Mouse (Mus musculus): ENCODE results near the gene Gdf7. TPM values are rescaled to one million over a fixed set of nuclear protein-coding genes. Genes with fewer than 3 reads are reported as not detected.
A peak's percentile ranks its signal among the peaks of the same experiment; 100 is the strongest.

Gdf7 gene
- polyA plus RNA-seq (2015; fragmentation: Nextera tagmentation; extraction: Ambion mirVana), result not detected in 2 replicates

DNA sequence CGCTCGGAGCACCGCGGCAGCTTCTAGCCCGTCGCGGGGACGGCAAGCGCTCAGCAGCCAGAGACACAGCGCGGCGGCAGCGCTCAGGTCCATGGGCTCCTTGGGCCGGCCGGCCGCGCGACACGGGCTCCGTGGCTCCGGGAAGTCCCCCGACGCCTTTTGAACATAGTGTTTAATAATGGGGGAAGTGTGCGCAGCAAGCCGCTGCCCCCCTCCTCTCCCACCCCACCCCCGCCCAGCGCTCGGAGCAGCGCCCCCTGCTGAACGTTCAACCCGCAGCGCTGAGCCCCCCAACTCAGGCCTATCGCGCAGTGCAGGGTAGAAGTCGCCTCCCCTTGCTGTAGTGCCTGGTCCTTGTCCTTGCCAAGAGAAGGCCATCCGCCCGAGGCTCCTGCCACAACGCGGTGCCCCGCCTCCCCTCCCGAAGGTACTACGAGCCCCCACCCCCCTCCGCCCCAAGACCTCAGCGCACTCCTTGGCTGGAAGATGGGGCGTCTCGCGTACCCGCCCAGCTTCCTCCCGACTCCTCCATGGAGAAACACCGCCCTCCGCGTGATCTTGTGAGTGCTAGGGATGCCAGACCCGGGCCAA is at the start of gene Gdf7:
Gene Gdf7, minus strand, starts transcription at position 114 of the 591 bp plus-strand sequence.
- no peak within 1 kb of the TSS for H3K27ac ChIP-seq (replicated peaks)
- no peak within 1 kb of the TSS for H3K9ac ChIP-seq
- H3K4me1 ChIP-seq (replicated peaks), result peaks cover 9% of the 10 kb centered on the region
- no peaks in the 10 kb centered on the region for H3K9me3 ChIP-seq (replicated peaks)
- peak within 1 kb of the TSS; percentile 32 for H3K4me3 ChIP-seq (replicated peaks)
- no peaks in the 10 kb centered on the region for H3K36me3 ChIP-seq (replicated peaks)
- H3K4me2 ChIP-seq, result peak within 1 kb of the TSS; percentile 56
- 2% methylated on average over 51 of the region's 53 CpGs for WGBS (ENCODE audit: insufficient replicate concordance)
- ATAC-seq (ENCODE audit: insufficient read depth), result no peak
- peaks cover 93% of the 10 kb centered on the region for H3K27me3 ChIP-seq

- Histone ChIP-seq H3K4me3 (replicated peaks) (no peak overlapping the region), H3K36me3 (replicated peaks) (no peaks in the 10 kb centered on the region), H3K27me3 (no peaks in the 10 kb centered on the region), H3K9ac (no peak overlapping the region), H3K9me3 (replicated peaks) (no peaks in the 10 kb centered on the region), H3K4me2 (no peak overlapping the region), H3K27ac (replicated peaks) (0 out of 2 replicates have a peak overlapping the region, but pooled peaks have one; percentile 24), H3K4me1 (replicated peaks) (peaks cover 8% of the 10 kb centered on the region)
- peak; percentile 38 for ATAC-seq (ENCODE audit: insufficient read depth)
- WGBS (ENCODE audit: insufficient replicate concordance), result 16% methylated on average over 4 of the region's 4 CpGs
These were observed 49.5 kb upstream of the Gdf7 start for GRCm38 (mm10) chr12:8351025-8351903.

- Histone ChIP-seq H3K4me3 (replicated peaks) (no peak overlapping the region), H3K4me1 (replicated peaks) (peaks cover 11% of the 10 kb centered on the region), H3K4me2 (no peak overlapping the region), H3K27ac (replicated peaks) (0 out of 2 replicates have a peak overlapping the region, but pooled peaks have one; percentile 63), H3K36me3 (replicated peaks) (no peaks in the 10 kb centered on the region), H3K9me3 (replicated peaks) (no peaks in the 10 kb centered on the region), H3K27me3 (no peaks in the 10 kb centered on the region), H3K9ac (no peak overlapping the region)
- 39% methylated on average over 9 of the region's 9 CpGs for WGBS (ENCODE audit: insufficient replicate concordance)
- no peak for ATAC-seq (ENCODE audit: insufficient read depth)
These were observed 47.2 kb upstream of the Gdf7 start for GRCm38 (mm10) chr12:8348733-8349513.

DNA sequence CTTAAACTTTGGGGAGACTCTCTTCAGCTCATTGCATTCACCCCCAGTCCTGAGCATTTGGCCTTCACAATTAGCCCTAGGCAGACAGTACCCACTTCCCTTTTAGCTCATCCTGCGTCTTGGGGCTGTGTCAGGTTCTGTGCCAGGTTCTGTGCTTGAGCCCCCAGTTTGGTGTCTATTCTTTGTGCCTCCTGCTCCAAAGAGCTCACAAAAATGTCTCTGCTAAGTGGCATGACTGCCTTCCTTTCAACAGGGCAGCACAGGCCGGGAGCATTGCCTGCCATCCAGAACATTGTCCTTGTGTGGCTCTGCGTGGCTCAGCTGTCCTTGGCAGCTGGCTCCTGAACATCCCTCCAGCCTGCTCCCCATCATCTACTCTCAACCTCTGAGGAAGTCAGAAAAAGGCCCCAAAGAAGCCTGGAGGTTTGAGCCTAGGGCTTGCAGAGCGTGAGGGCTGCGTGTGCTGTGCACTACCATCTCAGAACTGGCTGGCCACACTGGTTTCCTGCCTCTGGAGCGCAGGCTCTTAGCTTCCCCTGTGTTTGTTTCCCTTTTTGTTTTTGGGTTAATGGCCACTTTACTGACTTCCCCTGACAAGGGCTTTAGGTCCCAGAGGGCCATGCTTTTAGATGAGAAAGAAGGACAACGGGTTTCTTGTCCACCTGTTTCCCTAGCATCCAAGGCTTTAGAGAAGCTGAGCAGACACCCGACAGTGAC is 46.1 kb upstream of the Gdf7 start:
- Histone ChIP-seq H3K4me2 (no peak overlapping the region), H3K27ac (replicated peaks) (peak overlapping the region; percentile 63), H3K9me3 (replicated peaks) (no peaks in the 10 kb centered on the region), H3K9ac (no peak overlapping the region), H3K4me1 (replicated peaks) (peaks cover 11% of the 10 kb centered on the region), H3K27me3 (no peaks in the 10 kb centered on the region), H3K4me3 (replicated peaks) (no peak overlapping the region), H3K36me3 (replicated peaks) (no peaks in the 10 kb centered on the region)
- no peak for ATAC-seq (ENCODE audit: insufficient read depth)
- WGBS (ENCODE audit: insufficient replicate concordance), result 32% methylated on average over 8 of the region's 8 CpGs

DNA sequence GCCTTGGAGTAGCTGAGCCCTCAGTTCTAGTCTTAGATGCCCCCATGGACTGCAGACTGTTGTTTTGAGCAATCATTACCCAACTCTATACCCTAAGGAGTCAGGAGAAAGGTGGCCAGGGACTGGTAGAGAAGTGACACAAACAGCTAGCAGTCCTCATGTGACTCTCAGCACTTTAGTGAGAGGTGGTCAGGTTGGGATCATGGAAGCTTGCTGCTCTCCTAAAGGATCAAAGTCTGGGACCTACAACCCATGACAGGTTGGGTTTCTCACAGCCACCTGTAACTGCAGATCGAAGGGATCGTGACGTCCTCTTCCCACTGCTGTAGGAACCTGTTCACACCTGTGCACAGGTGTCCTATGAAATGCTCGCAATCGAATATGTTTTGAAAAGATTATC is 43.8 kb upstream of the Gdf7 start:
- H3K4me2 ChIP-seq, result peak overlapping the region; percentile 18
- 0 out of 2 replicates have a peak overlapping the region, but pooled peaks have one; percentile 4 for H3K4me3 ChIP-seq (replicated peaks)
- WGBS (ENCODE audit: insufficient replicate concordance), result 69% methylated on average over 5 of the region's 5 CpGs
- no peaks in the 10 kb centered on the region for H3K9me3 ChIP-seq (replicated peaks)
- peak overlapping the region; percentile 79 for H3K27ac ChIP-seq (replicated peaks)
- peaks cover 9% of the 10 kb centered on the region for H3K4me1 ChIP-seq (replicated peaks)
- no peaks in the 10 kb centered on the region for H3K36me3 ChIP-seq (replicated peaks)
- H3K9ac ChIP-seq, result no peak overlapping the region
- ATAC-seq (ENCODE audit: insufficient read depth), result no peak
- H3K27me3 ChIP-seq, result no peaks in the 10 kb centered on the region

DNA sequence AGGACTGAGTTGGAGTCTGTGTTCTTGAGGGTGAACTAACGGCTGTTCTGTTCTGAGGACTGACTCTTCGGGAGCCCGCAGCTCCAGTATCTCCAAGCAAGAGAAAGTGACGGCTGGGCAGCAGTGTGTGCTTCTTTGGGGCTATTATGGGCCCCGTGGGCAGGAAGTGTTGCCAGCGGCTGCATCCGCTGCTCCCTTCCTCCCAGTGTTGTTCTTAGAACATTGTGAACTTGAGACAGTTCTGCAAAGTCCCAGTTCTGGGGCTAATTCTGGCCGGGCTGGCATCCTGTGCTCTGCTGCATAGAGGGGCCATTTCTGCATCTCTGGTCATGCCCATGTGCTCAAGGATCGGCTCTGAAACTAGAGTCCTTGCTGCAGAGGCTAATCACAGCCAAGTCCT is 43.1 kb upstream of the Gdf7 start:
- H3K36me3 ChIP-seq (replicated peaks), result no peaks in the 10 kb centered on the region
- H3K4me3 ChIP-seq (replicated peaks), result 0 out of 2 replicates have a peak overlapping the region, but pooled peaks have one; percentile 4
- H3K9me3 ChIP-seq (replicated peaks), result no peaks in the 10 kb centered on the region
- peaks cover 5% of the 10 kb centered on the region for H3K4me1 ChIP-seq (replicated peaks)
- H3K27ac ChIP-seq (replicated peaks), result peak overlapping the region; percentile 79
- no peak overlapping the region for H3K9ac ChIP-seq
- peak; percentile 41; the same call in 1 of the 2 replicates for ATAC-seq (ENCODE audit: insufficient read depth)
- 12% methylated on average over 9 of the region's 9 CpGs for WGBS (ENCODE audit: insufficient replicate concordance)
- no peaks in the 10 kb centered on the region for H3K27me3 ChIP-seq
- peak overlapping the region; percentile 25 for H3K4me2 ChIP-seq

- Histone ChIP-seq H3K4me2 (no peak overlapping the region), H3K4me1 (replicated peaks) (peaks cover 5% of the 10 kb centered on the region; the same call in 1 of the 2 replicates), H3K9me3 (replicated peaks) (no peaks in the 10 kb centered on the region), H3K4me3 (replicated peaks) (no peak overlapping the region), H3K27me3 (no peaks in the 10 kb centered on the region), H3K27ac (replicated peaks) (no peak overlapping the region), H3K36me3 (replicated peaks) (no peaks in the 10 kb centered on the region), H3K9ac (no peak overlapping the region)
- ATAC-seq (ENCODE audit: insufficient read depth), result no peak
- WGBS (ENCODE audit: insufficient replicate concordance), result 62% methylated on average over 3 of the region's 3 CpGs
These were observed 41.6 kb upstream of the Gdf7 start for GRCm38 (mm10) chr12:8343381-8343780.

DNA sequence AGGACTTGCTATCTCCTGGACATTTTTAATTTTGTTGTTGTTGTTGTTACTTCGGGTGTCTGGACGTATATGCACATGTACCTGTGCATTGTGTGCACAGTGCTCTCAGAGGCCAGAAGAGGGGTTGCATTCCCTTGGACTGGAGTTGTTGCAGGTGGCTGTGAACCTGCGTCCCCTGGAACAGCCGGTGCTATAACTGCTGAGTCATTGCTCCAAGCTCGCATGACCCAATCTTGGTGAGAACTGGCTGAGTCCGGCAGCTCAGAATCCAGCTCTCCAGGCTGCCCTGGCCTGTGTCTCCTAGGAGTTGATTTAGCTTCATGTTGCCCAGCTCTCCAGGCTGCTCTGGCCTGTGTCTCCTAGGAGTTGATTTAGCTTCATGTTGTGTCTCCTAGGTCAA is 39.3 kb upstream of the Gdf7 start:
- H3K9ac ChIP-seq, result no peak overlapping the region
- H3K9me3 ChIP-seq (replicated peaks), result no peaks in the 10 kb centered on the region
- no peak for ATAC-seq (ENCODE audit: insufficient read depth)
- no peak overlapping the region for H3K4me3 ChIP-seq (replicated peaks)
- H3K4me2 ChIP-seq, result no peak overlapping the region
- H3K27me3 ChIP-seq, result no peaks in the 10 kb centered on the region
- 57% methylated on average over 6 of the region's 6 CpGs for WGBS (ENCODE audit: insufficient replicate concordance)
- H3K4me1 ChIP-seq (replicated peaks), result peaks cover 3% of the 10 kb centered on the region; the same call in 1 of the 2 replicates
- H3K27ac ChIP-seq (replicated peaks), result no peak overlapping the region
- H3K36me3 ChIP-seq (replicated peaks), result no peaks in the 10 kb centered on the region

DNA sequence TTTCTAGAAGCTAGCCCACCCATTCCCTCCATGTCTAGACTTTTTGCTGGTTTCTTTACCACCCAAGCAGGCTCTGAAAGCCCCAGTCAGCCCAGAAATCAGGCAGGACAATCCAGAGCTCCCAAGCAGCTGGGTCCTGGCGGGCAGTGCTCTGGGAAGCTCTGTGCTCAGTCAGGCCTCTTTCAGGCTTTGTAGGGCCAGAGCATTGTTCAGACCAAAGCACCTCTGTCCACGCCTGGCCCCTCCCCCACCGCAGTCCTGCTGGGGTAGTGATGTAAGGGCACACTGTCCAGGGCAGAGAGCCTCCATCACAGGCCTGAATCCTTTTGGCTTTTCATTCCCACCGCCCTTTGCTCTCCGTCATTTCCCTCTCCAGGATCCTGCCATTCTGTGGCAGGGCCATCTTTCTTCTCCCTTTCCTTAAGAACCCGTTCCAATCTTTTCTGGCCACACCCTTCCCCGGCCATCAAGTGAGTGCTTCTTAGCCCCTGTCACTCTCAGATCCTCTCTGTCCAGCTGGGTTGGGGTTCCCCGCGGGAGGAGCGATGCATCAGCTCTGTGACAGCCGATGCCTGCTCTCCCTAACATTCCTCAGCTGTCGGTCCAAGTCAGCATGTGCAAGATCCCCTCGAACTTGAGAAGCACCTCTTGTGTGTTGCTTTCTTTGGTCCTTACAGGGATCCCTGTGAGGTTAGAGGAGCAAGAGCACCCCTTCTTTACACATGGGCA is 38.0 kb upstream of the Gdf7 start:
- peaks cover 2% of the 10 kb centered on the region; the same call in 1 of the 2 replicates for H3K4me1 ChIP-seq (replicated peaks)
- no peak overlapping the region for H3K4me3 ChIP-seq (replicated peaks)
- H3K9ac ChIP-seq, result no peak overlapping the region
- no peaks in the 10 kb centered on the region for H3K9me3 ChIP-seq (replicated peaks)
- 64% methylated on average over 13 of the region's 13 CpGs for WGBS (ENCODE audit: insufficient replicate concordance)
- H3K4me2 ChIP-seq, result no peak overlapping the region
- no peak for ATAC-seq (ENCODE audit: insufficient read depth)
- no peaks in the 10 kb centered on the region for H3K36me3 ChIP-seq (replicated peaks)
- no peaks in the 10 kb centered on the region for H3K27me3 ChIP-seq
- H3K27ac ChIP-seq (replicated peaks), result no peak overlapping the region

- Histone ChIP-seq H3K9me3 (replicated peaks) (no peaks in the 10 kb centered on the region), H3K27me3 (no peaks in the 10 kb centered on the region), H3K9ac (no peak overlapping the region), H3K4me3 (replicated peaks) (no peak overlapping the region), H3K36me3 (replicated peaks) (no peaks in the 10 kb centered on the region), H3K4me1 (replicated peaks) (no peaks in the 10 kb centered on the region; the same call in none of the 2 replicates), H3K27ac (replicated peaks) (no peak overlapping the region), H3K4me2 (no peak overlapping the region)
- 77% methylated on average over 8 of the region's 8 CpGs for WGBS (ENCODE audit: insufficient replicate concordance)
- no peak for ATAC-seq (ENCODE audit: insufficient read depth)
These were observed 37.2 kb upstream of the Gdf7 start for GRCm38 (mm10) chr12:8338918-8339317.

Measured in liver, embryonic 15.5 days (tissue).